Mouse (Mus musculus): ENCODE measurements around the gene Sh3pxd2a.
A peak's percentile ranks its signal among the peaks of the same experiment; 100 is the strongest.
"Not testable (repeated sequence)": the region's sequence is repeated elsewhere in the genome, so short reads cannot be mapped to it uniquely, and the experiment has no call there.

Sh3pxd2a gene

GRCm38 (mm10) chr19:47405548-47405947, 58.7 kb downstream of the Sh3pxd2a start:
- no peak for DNase-seq

GRCm38 (mm10) chr19:47403391-47404379, 60.5 kb downstream of the Sh3pxd2a start:
- no peak for DNase-seq

- DNase-seq: no peak
Observed at GRCm38 (mm10) chr19:47402976-47403375, 61.2 kb downstream of the Sh3pxd2a start.

- no peak for DNase-seq
Observed at GRCm38 (mm10) chr19:47402544-47402943, 61.7 kb downstream of the Sh3pxd2a start.

- no peak for DNase-seq
Observed at GRCm38 (mm10) chr19:47399709-47400108, 64.5 kb downstream of the Sh3pxd2a start.

GRCm38 (mm10) chr19:47399029-47399428, 65.2 kb downstream of the Sh3pxd2a start:
- DNase-seq: no peak

- DNase-seq: no peak
Observed at GRCm38 (mm10) chr19:47397882-47398671, 66.1 kb downstream of the Sh3pxd2a start.

- no peak for DNase-seq
Observed at GRCm38 (mm10) chr19:47395338-47395737, 68.9 kb downstream of the Sh3pxd2a start.

- DNase-seq: not testable (repeated sequence)
Observed at GRCm38 (mm10) chr19:47394781-47395180, 69.4 kb downstream of the Sh3pxd2a start.

GRCm38 (mm10) chr19:47390878-47391277, 73.3 kb downstream of the Sh3pxd2a start:
- no peak for DNase-seq

GRCm38 (mm10) chr19:47387887-47388286, 76.3 kb downstream of the Sh3pxd2a start:
- DNase-seq: no peak

GRCm38 (mm10) chr19:47387395-47387794, 76.8 kb downstream of the Sh3pxd2a start:
- no peak for DNase-seq

- DNase-seq: no peak
Observed at GRCm38 (mm10) chr19:47385971-47386370, 78.2 kb downstream of the Sh3pxd2a start.

GRCm38 (mm10) chr19:47384639-47385038, 79.6 kb downstream of the Sh3pxd2a start:
- no peak for DNase-seq

GRCm38 (mm10) chr19:47384036-47384435, 80.2 kb downstream of the Sh3pxd2a start:
- DNase-seq: no peak

- DNase-seq: no peak
Observed at GRCm38 (mm10) chr19:47382268-47382667, 81.9 kb downstream of the Sh3pxd2a start.

- DNase-seq: no peak
Observed at GRCm38 (mm10) chr19:47381011-47381410, 83.2 kb downstream of the Sh3pxd2a start.

- no peak for DNase-seq
Observed at GRCm38 (mm10) chr19:47379141-47379540, 85.1 kb downstream of the Sh3pxd2a start.

GRCm38 (mm10) chr19:47374916-47375573, 89.2 kb downstream of the Sh3pxd2a start:
- DNase-seq: no peak

- DNase-seq: peak; percentile 80
Observed at GRCm38 (mm10) chr19:47374440-47374839, 89.8 kb downstream of the Sh3pxd2a start.

- no peak for DNase-seq
Observed at GRCm38 (mm10) chr19:47372044-47372443, 92.2 kb downstream of the Sh3pxd2a start.

GRCm38 (mm10) chr19:47371521-47371920, 92.7 kb downstream of the Sh3pxd2a start:
- no peak for DNase-seq

GRCm38 (mm10) chr19:47369008-47369407, 95.2 kb downstream of the Sh3pxd2a start:
- DNase-seq: no peak
